Comparison of ENCODE assay signal across 29 mouse cellular contexts in the genomic region with DNA sequence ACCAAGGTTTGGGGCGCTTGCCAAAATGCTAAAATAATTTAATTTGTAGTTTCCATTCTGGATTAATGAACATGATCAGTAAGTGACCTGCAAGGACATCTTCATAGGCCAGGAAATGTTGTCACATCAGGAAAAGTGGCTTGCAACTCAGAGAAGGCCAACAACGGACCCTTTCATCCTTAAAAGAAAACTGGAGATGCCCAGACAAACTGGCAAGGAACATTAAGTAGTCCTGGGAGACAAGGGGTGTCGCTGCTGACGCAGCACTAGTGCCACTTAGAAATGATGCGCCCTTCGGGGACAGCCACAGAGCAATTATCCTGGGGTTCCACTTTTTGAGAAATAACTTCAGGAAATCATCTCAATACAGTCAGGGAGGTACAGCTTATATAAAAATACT. TPM values are rescaled to one million over a fixed set of nuclear protein-coding genes. Genes with fewer than 3 reads are reported as not detected.
DNase-seq lines count a peak whose midpoint lies in the region; TF ChIP-seq lines count a peak whose summit lies in the region.
"Had no signal": no experiment of that assay in that cellular context is flagged by ENCODE, and none has a peak within 500 bp of the region (broad histone marks: within the 10 kb centered on the region; RNA-seq: fewer than 3 reads in every experiment).

No protein-coding gene starts in this region.

- peak overlapping the region; percentile 89 for H3K27ac ChIP-seq in cerebellum, adult 2 months (ENCODE audit: insufficient read depth, low read length)
- H3K27ac ChIP-seq in layer of hippocampus, adult 2 months = peak overlapping the region; percentile 90
- peak overlapping the region; percentile 66 for H3K27ac ChIP-seq in cortical plate, adult 2 months (ENCODE audit: insufficient read depth, low read length)
- H3K27ac ChIP-seq: embryonic facial prominence, embryonic 10.5 days; embryonic facial prominence, embryonic 13.5 days; forebrain, embryonic 12.5 days; heart, embryonic 15.5 days; hindbrain, embryonic 10.5 days; hindbrain, embryonic 14.5 days had no signal

- TF ChIP-seq CTCF in cerebellum, adult 2 months (IDR thresholded peaks at IDR 0.05; ENCODE audit: borderline replicate concordance, insufficient read depth, low read depth, low read length) = no peak
- no peak for TF ChIP-seq CTCF in layer of hippocampus, adult 2 months (conservative IDR thresholded peaks at IDR 0.05)
- TF ChIP-seq CTCF in cortical plate, adult 2 months (IDR thresholded peaks at IDR 0.05; ENCODE audit: extremely low read depth, insufficient read depth, low read length) = no peak

- TF ChIP-seq POLR2A in cerebellum, adult 2 months (IDR thresholded peaks at IDR 0.05; ENCODE audit: borderline replicate concordance, insufficient read depth, low read length) = no peak
- TF ChIP-seq POLR2A in cortical plate, adult 2 months (IDR thresholded peaks at IDR 0.05; ENCODE audit: extremely low read depth, insufficient read depth, low read length) = no peak

- no peaks in the 10 kb centered on the region for H3K27me3 ChIP-seq in cerebellum, adult 2 months (ENCODE audit: control insufficient read depth, insufficient read depth, low read length)
- H3K27me3 ChIP-seq: CH12.LX; embryonic facial prominence, embryonic 13.5 days; forebrain, embryonic 12.5 days; forebrain, embryonic 15.5 days; heart, embryonic 12.5 days; heart, embryonic 15.5 days; Patski had no signal

- peaks cover 42% of the 10 kb centered on the region for H3K4me1 ChIP-seq in cerebellum, adult 2 months (ENCODE audit: control insufficient read depth, insufficient read depth, low read length)
- H3K4me1 ChIP-seq in cortical plate, adult 2 months (ENCODE audit: control insufficient read depth, insufficient read depth, low read length) = peaks cover 20% of the 10 kb centered on the region
- H3K4me1 ChIP-seq: embryonic facial prominence, embryonic 10.5 days; embryonic facial prominence, embryonic 13.5 days; forebrain, embryonic 12.5 days; forebrain, embryonic 15.5 days; heart, embryonic 12.5 days; hindbrain, embryonic 10.5 days had no signal

- 46% methylated on average over 6 of the region's 6 CpGs for WGBS in cerebellum, adult 2 months

- no peak overlapping the region for H3K4me3 ChIP-seq in cerebellum, adult 2 months (replicated peaks; ENCODE audit: insufficient read depth, low read depth, low read length)
- no peak overlapping the region for H3K4me3 ChIP-seq in layer of hippocampus, adult 2 months
- H3K4me3 ChIP-seq in cortical plate, adult 2 months (ENCODE audit: insufficient read depth, low read length) = no peak overlapping the region
- H3K4me3 ChIP-seq: embryonic facial prominence, embryonic 10.5 days; embryonic facial prominence, embryonic 13.5 days; erythroblast, embryonic 14.5 days; forebrain, embryonic 12.5 days; forebrain, embryonic 15.5 days; heart, embryonic 12.5 days; heart, embryonic 15.5 days; hindbrain, embryonic 10.5 days had no signal

- DNase-seq in cerebellum, adult 2 months = peak; percentile 46 to 48
- DNase-seq in cerebellum, postnatal 14 days = no peak
- DNase-seq in cerebellum, adult 9-11 months = peak; percentile 56
- no peak for DNase-seq in cerebellum, postnatal 10 days
- DNase-seq in layer of hippocampus, adult 2 months (ENCODE audit: low spot score in 2 of 2) = no peak
- no peak for DNase-seq in layer of hippocampus, postnatal 10 days (ENCODE audit: low spot score in 2 of 2)
- no peak for DNase-seq in spleen, adult 18-20 months
- DNase-seq: adrenal gland, postnatal 10 days; adrenal gland, postnatal 36 days; B cell, adult 2 months; embryo, embryonic 11 days; gastrocnemius, postnatal 25 days; heart, adult 18-20 months; heart, postnatal 10 days; heart, postnatal 36 days; kidney, adult 2 months had no signal

RNA-seq across cellular contexts. Expression of a gene that starts 53.8 kb away (rescaled TPM):
- polyA plus RNA-seq in cerebellum, adult 2 months (2012; rRNA removed) = 479 and 518 TPM in 2 replicates
- 1,000 to 10,000 TPM; 1,149 to 1,215 TPM for total RNA-seq in layer of hippocampus, adult 2 months (2021)
- 100 to 1,000 TPM; 808 to 852 TPM for total RNA-seq in layer of hippocampus, postnatal 10 days (2021)
- polyA plus RNA-seq in cortical plate, adult 2 months (2012; rRNA removed) = 499 and 547 TPM in 2 replicates
- polyA plus RNA-seq: erythroblast, embryonic 14.5 days; G1E had no signal

Comparison
In these comparisons a context has a peak if more than half of its experiments do, and no peak if none do; other contexts are left out.
1. DNase-seq: peak in cerebellum, adult 2 months (2 of 2) and cerebellum, adult 9-11 months (single experiment); none in cerebellum, postnatal 14 days (0 of 2), cerebellum, postnatal 10 days (0 of 2), layer of hippocampus, adult 2 months (0 of 2), layer of hippocampus, postnatal 10 days (0 of 2) and spleen, adult 18-20 months (0 of 2).
2. Peak in every context shown above with its lines, with median percentiles within 50 percentile points of each other: H3K27ac ChIP-seq.